Mouse (Mus musculus): ENCODE results near the gene Tvp23a.

The Tvp23a gene

GRCm38 (mm10) chr16:10453872-10454582 lies 6.9 kb upstream of the Tvp23a start:
- DNase-seq (ENCODE audit: low spot score in 2 of 2) = no peak

- DNase-seq (ENCODE audit: low spot score in 2 of 2) = peak; percentile 73 to 81
These were observed 5.3 kb upstream of the Tvp23a start for GRCm38 (mm10) chr16:10452445-10452896.

- DNase-seq (ENCODE audit: low spot score in 2 of 2) = no peak
These were observed 4.7 kb upstream of the Tvp23a start for GRCm38 (mm10) chr16:10451906-10452305.

- DNase-seq (ENCODE audit: low spot score in 2 of 2) = no peak
These were observed 1.8 kb upstream of the Tvp23a start for GRCm38 (mm10) chr16:10448931-10449330.

GRCm38 (mm10) chr16:10447781-10448180 lies 619 bp upstream of the Tvp23a start:
- DNase-seq (ENCODE audit: low spot score in 2 of 2) = no peak

GRCm38 (mm10) chr16:10446573-10447263 lies 444 bp downstream of the Tvp23a start:
- DNase-seq (ENCODE audit: low spot score in 2 of 2) = no peak

GRCm38 (mm10) chr16:10443723-10444122 lies 3.4 kb downstream of the Tvp23a start:
- DNase-seq (ENCODE audit: low spot score in 2 of 2) = no peak

GRCm38 (mm10) chr16:10441761-10442160 lies 5.4 kb downstream of the Tvp23a start:
- DNase-seq (ENCODE audit: low spot score in 2 of 2) = no peak

- DNase-seq (ENCODE audit: low spot score in 2 of 2) = no peak
These were observed 5.8 kb downstream of the Tvp23a start for GRCm38 (mm10) chr16:10441328-10441727.

GRCm38 (mm10) chr16:10438055-10438454 lies 9.1 kb downstream of the Tvp23a start:
- DNase-seq (ENCODE audit: low spot score in 2 of 2) = no peak

- no peak for DNase-seq (ENCODE audit: low spot score in 2 of 2)
These were observed 11.0 kb downstream of the Tvp23a start for GRCm38 (mm10) chr16:10436166-10436565.

GRCm38 (mm10) chr16:10433344-10433743 lies 13.8 kb downstream of the Tvp23a start:
- no peak for DNase-seq (ENCODE audit: low spot score in 2 of 2)

GRCm38 (mm10) chr16:10432387-10432786 lies 14.8 kb downstream of the Tvp23a start:
- DNase-seq (ENCODE audit: low spot score in 2 of 2) = no peak

GRCm38 (mm10) chr16:10431911-10432310 lies 15.3 kb downstream of the Tvp23a start:
- DNase-seq (ENCODE audit: low spot score in 2 of 2) = no peak

- no peak for DNase-seq (ENCODE audit: low spot score in 2 of 2)
These were observed 26.6 kb downstream of the Tvp23a start for GRCm38 (mm10) chr16:10420447-10421054.

- DNase-seq (ENCODE audit: low spot score in 2 of 2) = no peak
These were observed 29.4 kb downstream of the Tvp23a start for GRCm38 (mm10) chr16:10417723-10418259.

GRCm38 (mm10) chr16:10416866-10417265 lies 30.3 kb downstream of the Tvp23a start:
- no peak for DNase-seq (ENCODE audit: low spot score in 2 of 2)

- peak; percentile 37 to 38 for DNase-seq (ENCODE audit: low spot score in 2 of 2)
These were observed 31.2 kb downstream of the Tvp23a start for GRCm38 (mm10) chr16:10415976-10416375.

GRCm38 (mm10) chr16:10411764-10412746 lies 35.1 kb downstream of the Tvp23a start, which contains the start of gene Nubp1:
Nubp1 (plus strand) TSS chr16:10411948.
- peak; percentile 86 to 87 for DNase-seq (ENCODE audit: low spot score in 2 of 2)

- DNase-seq (ENCODE audit: low spot score in 2 of 2) = peak; percentile 63 to 89
These were observed 48.0 kb downstream of the Tvp23a start for GRCm38 (mm10) chr16:10399160-10399559.

GRCm38 (mm10) chr16:10398755-10399154 lies 48.4 kb downstream of the Tvp23a start:
- DNase-seq (ENCODE audit: low spot score in 2 of 2) = no peak

Measured in frontal cortex, postnatal 14 days (tissue).